Mouse (Mus musculus) hindbrain, embryonic 13.5 days (tissue): ENCODE data around the gene Fcho1. TPM values are rescaled to one million over a fixed set of nuclear protein-coding genes. Genes with fewer than 3 reads are reported as not detected.
A peak's percentile ranks its signal among the peaks of the same experiment; 100 is the strongest.
"Not testable (repeated sequence)": the region's sequence is repeated elsewhere in the genome, so short reads cannot be mapped to it uniquely, and the experiment has no call there.

Source experiments
- ATAC-seq: fragments of 200-750 bp; cut with Nextera tagmentation; 2 replicates; pipeline ENCODE4 v1.8.0; 2017; ENCODE audit warnings: moderate TSS enrichment; ENCODE audit not compliant: low FRiP score
- H3K27ac ChIP-seq: fragments of 300-500 bp; sonication (generic); 2 replicates; pipeline ENCODE4 v1.5.1; 2015; ENCODE audit warnings: inconsistent platforms, mild to moderate bottlenecking, moderate library complexity
- H3K27me3 ChIP-seq: fragments of 300-500 bp; sonication (generic); 2 replicates; pipeline ENCODE4 v1.6.1; 2015; ENCODE audit warnings: mild to moderate bottlenecking, inconsistent platforms
- H3K36me3 ChIP-seq: fragments of 300-500 bp; sonication (generic); 2 replicates; pipeline ENCODE4 v1.6.1; 2015; ENCODE audit warnings: mild to moderate bottlenecking, inconsistent platforms
- H3K4me1 ChIP-seq: fragments of 300-500 bp; sonication (generic); replicated peaks from 2 replicates; pipeline ENCODE4 v1.6.1; 2015; ENCODE audit warnings: inconsistent platforms
- H3K4me2 ChIP-seq: fragments of 300-500 bp; sonication (generic); 2 replicates; pipeline ENCODE4 v1.6.1; 2015; ENCODE audit warnings: inconsistent platforms, mild to moderate bottlenecking, moderate library complexity
- H3K4me3 ChIP-seq: fragments of 300-500 bp; sonication (generic); 2 replicates; pipeline ENCODE4 v1.5.1; 2015; ENCODE audit warnings: mild to moderate bottlenecking, inconsistent platforms
- H3K9ac ChIP-seq: fragments of 300-500 bp; sonication (generic); 2 replicates; pipeline ENCODE4 v1.6.1; 2015; ENCODE audit warnings: mild to moderate bottlenecking, inconsistent platforms
- H3K9me3 ChIP-seq: fragments of 300-500 bp; sonication (generic); 2 replicates; pipeline ENCODE4 v1.6.1; 2016; ENCODE audit warnings: inconsistent platforms
- WGBS: fragments of 180-500 bp; shearing (Covaris S2); methylation state at CpG from one replicate; pipeline ENCODE4 v1.1.7; 2015; 5-methylcytosine and 5-hydroxymethylcytosine counted together
- polyA plus RNA-seq: library from polyadenylated mRNA; unstranded; fragments of >200 nt; fragmentation: Nextera tagmentation; extraction: Ambion mirVana; gene quantifications from 2 replicates; pipeline ENCODE4 v1.2.1, GENCODE M21; 2015

Fcho1 gene
- 62.2 and 68.2 TPM in 2 replicates for polyA plus RNA-seq

DNA sequence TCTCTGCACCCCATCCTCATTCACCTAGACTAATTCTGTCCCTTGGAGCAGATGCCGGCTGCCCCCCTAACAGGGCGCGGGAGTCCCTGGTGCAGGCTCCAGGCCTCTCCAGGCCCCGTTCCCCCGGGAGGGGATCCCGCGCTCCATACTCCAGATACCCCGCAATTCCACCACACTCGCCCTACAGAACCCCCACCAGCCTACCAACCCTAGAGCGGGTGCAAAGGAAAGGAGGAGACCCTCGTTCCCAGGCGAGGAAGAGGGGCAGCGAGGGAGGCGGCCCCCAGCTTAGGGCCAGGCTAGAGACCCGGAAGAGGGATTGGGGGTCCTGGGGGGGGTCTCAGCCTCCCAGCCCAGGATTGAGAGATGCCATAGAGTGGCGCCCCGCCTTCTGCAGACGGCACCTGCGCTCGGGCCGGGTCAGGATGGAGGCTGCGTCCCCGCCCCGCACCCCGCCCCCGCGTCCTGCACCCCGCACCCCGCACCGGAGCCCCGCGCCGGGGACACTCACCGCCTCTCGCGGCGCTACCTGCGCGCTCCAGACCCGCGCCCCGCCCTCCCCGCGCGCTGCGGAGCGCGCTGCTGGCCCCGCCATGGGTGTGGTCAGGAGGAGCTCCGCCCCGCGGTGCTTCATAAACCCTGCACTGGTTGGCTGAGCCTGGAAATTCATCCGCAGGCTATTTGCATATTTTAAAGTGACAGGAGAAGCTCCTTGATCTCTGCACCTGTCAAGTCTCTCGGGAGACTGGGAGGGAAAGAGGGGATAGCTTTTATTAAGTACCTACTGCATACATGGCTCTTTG is at the start of gene Fcho1:
Gene Fcho1, minus strand, starts transcription at position 595 of the 803 bp plus-strand sequence.
- WGBS = under 1% methylated on average over 37 of the region's 54 CpGs
- Histone ChIP-seq H3K27ac (peak within 1 kb of the TSS; percentile 66), H3K4me3 (peak within 1 kb of the TSS; percentile 77), H3K9me3 (no peaks in the 10 kb centered on the region), H3K27me3 (peaks cover 3% of the 10 kb centered on the region; the same call in 1 of the 2 replicates), H3K4me2 (peak within 1 kb of the TSS; percentile 82), H3K4me1 (peaks cover 63% of the 10 kb centered on the region), H3K36me3 (no peaks in the 10 kb centered on the region), H3K9ac (peak within 1 kb of the TSS; percentile 91)
- peak; percentile 83 for ATAC-seq

DNA sequence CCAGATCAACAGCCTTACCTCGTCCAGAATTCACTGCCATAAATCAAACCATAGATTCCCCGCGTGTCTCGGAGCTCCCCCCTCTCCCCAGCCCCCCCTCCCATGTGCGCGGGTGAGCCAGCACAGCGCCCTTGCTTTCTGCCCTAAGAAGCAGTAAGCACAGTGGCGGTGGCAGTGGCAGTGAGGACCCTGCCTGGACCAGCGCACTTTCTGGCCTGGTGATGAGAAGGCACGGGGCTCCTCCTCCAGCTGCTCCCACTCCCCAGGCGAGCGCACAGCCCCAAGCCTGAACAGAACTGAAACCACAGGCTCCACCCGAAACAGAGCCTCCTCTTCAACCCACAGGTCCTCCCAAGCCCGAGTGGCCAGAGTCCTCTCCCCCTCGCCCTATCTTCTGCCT is 45.8 kb upstream of the Fcho1 start:
- no peak overlapping the region for H3K4me2 ChIP-seq
- no peak for ATAC-seq
- no peaks in the 10 kb centered on the region for H3K36me3 ChIP-seq
- H3K4me3 ChIP-seq = no peak overlapping the region
- WGBS = 88% methylated on average over 12 of the region's 15 CpGs
- H3K4me1 ChIP-seq = no peaks in the 10 kb centered on the region
- H3K9me3 ChIP-seq = peaks cover 12% of the 10 kb centered on the region; the same call in 1 of the 2 replicates
- H3K27me3 ChIP-seq = no peaks in the 10 kb centered on the region
- H3K27ac ChIP-seq = no peak overlapping the region
- H3K9ac ChIP-seq = no peak overlapping the region

DNA sequence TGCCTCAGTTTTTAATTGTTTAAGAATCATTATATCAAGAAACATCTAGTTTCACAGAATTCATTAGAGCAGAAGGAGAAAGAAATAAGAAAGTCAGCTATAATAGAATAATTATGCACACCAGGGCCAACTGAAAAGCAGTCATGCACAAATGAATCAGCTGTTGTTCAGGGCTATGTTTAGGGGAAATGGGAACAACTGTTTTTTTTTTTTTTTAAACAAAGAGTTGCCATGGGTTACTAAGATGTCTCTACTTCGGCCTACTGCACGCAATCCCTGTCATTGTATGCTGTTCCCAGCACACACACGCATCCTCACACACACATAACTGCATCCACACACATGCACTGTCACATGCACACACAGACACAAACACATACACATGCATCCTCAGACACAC is 33.3 kb upstream of the Fcho1 start:
- H3K4me1 ChIP-seq = no peaks in the 10 kb centered on the region
- H3K9me3 ChIP-seq = no peaks in the 10 kb centered on the region
- no peaks in the 10 kb centered on the region for H3K36me3 ChIP-seq
- H3K9ac ChIP-seq = no peak overlapping the region
- no peak overlapping the region for H3K4me3 ChIP-seq
- H3K27ac ChIP-seq = no peak overlapping the region
- no peak for ATAC-seq
- no peak overlapping the region for H3K4me2 ChIP-seq
- 23% methylated on average over 3 of the region's 3 CpGs for WGBS
- H3K27me3 ChIP-seq = no peaks in the 10 kb centered on the region

DNA sequence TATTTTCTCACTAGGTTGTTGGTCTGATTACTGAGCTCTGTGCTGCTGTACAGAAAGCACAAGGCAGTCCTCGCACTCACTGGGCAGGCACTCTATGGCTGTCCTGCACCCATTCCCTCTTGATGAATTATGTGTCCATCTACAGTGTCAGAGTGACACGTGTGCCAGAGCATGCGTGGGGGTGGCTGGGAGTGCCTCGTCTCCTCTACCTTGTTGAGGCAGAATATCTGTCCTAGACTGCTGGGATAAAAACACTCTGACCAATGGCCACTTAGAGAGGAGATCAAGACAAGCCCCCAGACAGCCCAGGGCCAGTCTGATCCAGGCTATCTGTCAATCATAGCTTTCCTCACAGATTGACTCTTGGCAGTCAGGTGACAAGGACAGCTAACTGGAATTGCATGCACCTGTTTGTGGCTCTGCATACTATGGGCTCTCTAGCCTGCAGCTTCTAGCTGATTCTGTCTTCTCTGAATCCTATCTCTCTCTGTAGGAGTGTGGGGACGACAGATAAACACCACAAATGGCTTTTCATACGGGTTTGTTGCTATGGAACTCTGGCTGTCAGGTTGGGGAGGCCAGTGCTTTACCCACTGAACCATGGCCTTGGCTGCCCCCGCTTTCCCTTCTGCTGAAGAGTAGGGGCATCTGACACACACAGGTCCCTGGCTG is 27.5 kb upstream of the Fcho1 start:
- not testable (repeated sequence) for H3K4me2 ChIP-seq, ATAC-seq, H3K9ac ChIP-seq, H3K27me3 ChIP-seq, H3K4me3 ChIP-seq, H3K9me3 ChIP-seq, H3K4me1 ChIP-seq, H3K27ac ChIP-seq, H3K36me3 ChIP-seq
- 70% methylated on average over 7 of the region's 7 CpGs for WGBS

DNA sequence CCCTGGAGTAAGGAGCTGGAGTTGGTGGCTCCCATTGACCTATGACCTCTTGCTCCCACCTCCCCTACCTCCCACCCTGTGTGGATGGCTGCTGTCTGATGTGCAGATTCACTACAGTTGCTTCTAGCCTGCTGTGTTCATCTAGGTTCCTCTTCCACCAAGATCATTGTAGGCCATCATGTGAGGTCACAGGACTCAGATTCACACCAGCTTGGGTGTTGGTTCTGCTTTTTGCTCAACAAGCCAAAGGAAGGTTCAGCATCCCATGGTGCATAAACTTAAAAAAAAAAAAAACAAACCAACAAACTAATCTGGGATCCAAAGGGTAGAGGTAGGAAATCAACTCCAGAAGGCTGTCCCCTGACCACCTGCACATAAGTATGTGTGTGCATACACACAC is 26.7 kb upstream of the Fcho1 start:
- not testable (repeated sequence) for ATAC-seq, H3K4me3 ChIP-seq, H3K9me3 ChIP-seq, H3K4me2 ChIP-seq, H3K9ac ChIP-seq, H3K36me3 ChIP-seq, H3K27me3 ChIP-seq, H3K4me1 ChIP-seq, H3K27ac ChIP-seq

DNA sequence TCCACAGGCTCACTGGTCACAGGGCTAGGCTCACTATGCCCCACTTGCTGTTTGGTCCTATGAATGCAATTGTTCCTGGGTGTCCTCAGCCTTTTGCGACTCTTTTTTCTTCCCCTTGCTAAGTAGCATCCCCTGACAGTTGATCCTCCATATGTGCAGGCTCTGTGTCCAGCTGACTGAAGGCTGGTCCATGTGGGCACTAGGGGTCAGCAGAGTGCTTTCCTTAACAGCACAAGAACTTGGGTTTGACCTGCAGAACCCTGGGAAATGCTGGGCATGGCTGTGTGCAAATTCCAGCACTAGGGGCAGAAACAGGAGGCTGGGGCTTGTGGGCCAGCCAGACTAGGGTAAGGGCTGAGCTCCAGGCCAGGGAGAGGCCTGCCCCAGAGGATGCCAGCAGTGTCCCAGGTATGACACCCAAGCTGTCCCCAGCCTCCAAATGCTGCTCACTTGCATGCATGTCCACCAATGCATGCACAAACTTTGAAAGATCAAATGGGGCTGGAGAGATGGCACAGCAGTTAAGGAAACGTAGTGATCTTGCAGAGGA is 25.9 kb upstream of the Fcho1 start:
- not testable (repeated sequence) for H3K27ac ChIP-seq, H3K27me3 ChIP-seq, H3K36me3 ChIP-seq, H3K4me2 ChIP-seq, H3K4me1 ChIP-seq, H3K4me3 ChIP-seq, H3K9ac ChIP-seq, ATAC-seq, H3K9me3 ChIP-seq
- 63% methylated on average over 2 of the region's 2 CpGs for WGBS

DNA sequence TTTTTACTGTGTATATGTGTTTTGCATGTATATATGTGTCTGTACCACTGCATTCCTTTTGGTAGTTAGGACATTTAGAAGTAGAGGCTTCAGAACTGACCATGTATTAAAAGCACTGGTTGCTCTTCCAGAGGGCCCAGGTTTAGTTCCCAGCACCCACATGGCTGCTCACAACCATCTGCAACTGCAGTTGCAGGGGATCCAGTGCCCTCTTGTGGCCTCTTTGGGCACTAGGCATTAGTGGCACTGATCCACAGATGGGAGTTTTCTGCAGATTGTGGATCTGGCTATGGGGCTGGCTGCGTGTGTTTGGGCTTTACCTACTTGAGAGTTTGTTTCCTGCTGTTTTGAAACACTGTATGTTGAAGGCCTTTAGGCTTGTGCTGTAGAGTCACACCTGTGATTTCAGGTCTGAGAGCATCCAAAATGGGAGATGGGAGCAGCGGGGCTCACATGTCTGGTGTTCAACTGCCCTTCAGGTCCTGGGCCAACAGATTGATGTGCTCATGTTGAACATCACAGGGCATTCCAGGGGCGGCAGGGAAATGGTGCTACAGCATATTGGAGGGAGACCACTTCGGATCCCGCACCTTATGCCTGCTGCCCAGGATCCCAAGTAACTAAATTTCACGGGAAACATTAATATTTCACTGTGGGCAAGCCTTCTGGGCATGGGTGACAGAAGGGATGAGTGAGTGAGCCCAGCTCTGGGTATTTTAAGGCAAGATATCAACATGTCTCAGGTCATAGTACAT is 24.0 kb upstream of the Fcho1 start:
- not testable (repeated sequence) for H3K27ac ChIP-seq, H3K4me3 ChIP-seq, H3K4me1 ChIP-seq, H3K4me2 ChIP-seq, ATAC-seq, H3K9ac ChIP-seq, H3K27me3 ChIP-seq, H3K36me3 ChIP-seq, H3K9me3 ChIP-seq
- 84% methylated on average over 6 of the region's 6 CpGs for WGBS

DNA sequence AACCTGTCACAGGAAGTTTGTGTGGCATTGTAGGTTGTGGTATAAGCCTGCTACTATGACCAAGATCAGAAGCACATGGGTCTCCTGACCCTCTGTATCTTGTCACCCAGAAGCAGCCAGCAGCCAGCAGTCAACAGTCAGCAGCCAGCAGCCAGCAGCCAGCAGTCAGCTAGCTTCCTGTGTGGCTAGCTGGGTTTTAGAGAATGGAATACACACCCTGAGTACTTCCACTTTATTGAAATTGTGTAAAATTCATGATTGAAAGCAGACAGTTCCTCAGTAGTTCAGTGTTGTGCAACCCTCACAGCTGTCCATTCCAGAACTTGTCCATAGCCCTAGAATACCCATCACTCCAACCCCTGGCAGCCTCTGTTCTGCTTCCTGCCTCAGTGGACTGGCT is 21.6 kb upstream of the Fcho1 start:
- not testable (repeated sequence) for H3K9ac ChIP-seq, H3K9me3 ChIP-seq, ATAC-seq, H3K36me3 ChIP-seq, H3K4me2 ChIP-seq, H3K27me3 ChIP-seq, H3K4me3 ChIP-seq, H3K4me1 ChIP-seq, H3K27ac ChIP-seq

DNA sequence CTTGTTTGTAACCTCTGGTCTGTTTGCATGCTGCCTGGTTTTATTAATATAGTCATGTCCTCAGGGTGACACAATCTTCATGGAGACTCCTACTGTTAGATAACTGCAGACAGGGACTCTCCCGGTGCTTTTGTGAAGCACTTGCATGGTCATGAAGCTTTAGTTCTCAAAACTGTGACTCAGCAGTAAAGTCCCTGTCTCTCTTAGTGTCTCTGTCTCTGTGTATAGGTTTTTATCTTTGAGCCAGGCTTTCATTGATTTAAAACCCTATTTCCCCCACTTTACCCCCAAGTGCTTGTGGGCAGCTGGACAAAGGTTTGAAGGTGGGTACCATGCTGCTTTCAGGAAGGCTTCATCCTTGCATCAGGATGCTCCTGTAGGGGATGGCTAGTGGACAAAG is 19.8 kb upstream of the Fcho1 start:
- Histone ChIP-seq H3K36me3 (no peaks in the 10 kb centered on the region), H3K4me3 (no peak overlapping the region), H3K4me2 (no peak overlapping the region), H3K27me3 (0 out of 2 replicates have a peak, but pooled peaks cover 11% of the 10 kb centered on the region), H3K4me1 (peaks cover 8% of the 10 kb centered on the region), H3K27ac (no peak overlapping the region), H3K9ac (no peak overlapping the region), H3K9me3 (no peaks in the 10 kb centered on the region)
- no peak for ATAC-seq
- 83% methylated on average over 1 of the region's 1 CpGs for WGBS

DNA sequence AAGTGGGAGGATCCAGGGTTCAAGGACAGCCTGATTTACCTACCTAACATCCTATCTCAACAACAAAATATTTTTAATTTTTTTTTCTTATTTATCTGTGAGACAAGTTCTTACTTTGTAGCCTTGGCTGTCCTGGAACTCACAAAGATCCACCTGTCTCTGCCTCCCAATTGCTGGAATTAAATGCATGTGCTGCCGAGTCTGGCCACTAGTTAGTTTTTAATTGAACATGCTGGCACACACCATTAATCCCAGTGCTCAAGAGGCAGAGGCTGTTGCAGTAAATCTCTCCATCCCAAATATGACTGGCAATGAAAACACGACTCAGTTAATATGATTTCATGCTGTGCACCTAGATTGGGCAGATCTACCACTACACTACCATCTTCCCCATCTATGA is 17.3 kb upstream of the Fcho1 start:
- no peaks in the 10 kb centered on the region for H3K36me3 ChIP-seq
- H3K9me3 ChIP-seq = no peaks in the 10 kb centered on the region
- ATAC-seq = no peak
- no peak overlapping the region for H3K27ac ChIP-seq
- no peak overlapping the region for H3K4me3 ChIP-seq
- peaks cover 8% of the 10 kb centered on the region for H3K4me1 ChIP-seq
- no peak overlapping the region for H3K9ac ChIP-seq
- H3K4me2 ChIP-seq = no peak overlapping the region
- 66% methylated on average over 2 of the region's 2 CpGs for WGBS
- 0 out of 2 replicates have a peak, but pooled peaks cover 11% of the 10 kb centered on the region for H3K27me3 ChIP-seq

DNA sequence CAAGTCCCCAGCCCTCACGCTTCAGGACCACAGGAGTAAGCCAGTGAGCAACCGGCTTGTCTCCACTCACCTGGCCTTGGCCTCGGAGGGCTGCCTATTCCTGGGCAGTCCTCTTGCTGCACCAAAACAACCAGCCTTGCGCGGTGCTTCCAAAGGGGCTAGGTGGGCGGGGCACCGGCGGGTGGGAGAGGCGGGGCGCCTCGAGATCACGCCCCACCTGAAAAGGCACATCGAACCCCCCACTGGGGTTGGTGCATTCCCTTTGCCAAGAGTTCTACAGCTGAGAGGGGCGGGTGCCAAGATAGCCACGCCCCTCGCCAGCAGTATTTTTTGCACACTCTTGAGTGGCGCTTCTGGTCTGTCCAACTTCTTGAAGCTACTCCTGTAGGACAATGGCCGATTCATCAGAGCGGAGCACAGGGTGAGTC is 16.2 kb upstream of the Fcho1 start:
- peak overlapping the region; percentile 51 for H3K4me2 ChIP-seq
- no peak overlapping the region for H3K27ac ChIP-seq
- WGBS = 6% methylated on average over 19 of the region's 19 CpGs
- peak overlapping the region; percentile 28 for H3K4me3 ChIP-seq
- H3K4me1 ChIP-seq = peaks cover 8% of the 10 kb centered on the region
- 0 out of 2 replicates have a peak, but pooled peaks cover 11% of the 10 kb centered on the region for H3K27me3 ChIP-seq
- peak; percentile 54; the same call in 1 of the 2 replicates for ATAC-seq
- no peaks in the 10 kb centered on the region for H3K36me3 ChIP-seq
- H3K9me3 ChIP-seq = no peaks in the 10 kb centered on the region
- H3K9ac ChIP-seq = no peak overlapping the region

DNA sequence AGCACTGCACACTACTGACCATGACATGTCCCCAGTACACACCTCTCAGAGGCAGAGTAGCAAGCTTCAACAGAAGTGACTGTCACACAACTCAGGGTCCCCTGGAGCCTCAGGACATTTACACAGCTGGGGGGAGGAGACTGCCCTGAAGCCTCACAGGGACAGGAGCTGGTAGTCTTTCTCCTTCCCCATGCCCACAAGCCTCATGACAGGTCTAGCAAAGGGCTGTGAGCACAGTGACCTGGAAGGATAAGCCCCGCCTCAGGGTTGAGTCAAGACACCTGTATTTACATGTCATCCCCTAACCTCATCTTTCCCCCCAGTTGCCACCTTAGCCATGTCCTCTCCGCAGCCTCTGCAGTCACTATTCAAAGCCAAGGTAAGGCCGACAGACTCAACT is 15.7 kb upstream of the Fcho1 start:
- H3K4me2 ChIP-seq = peak overlapping the region; percentile 51
- H3K4me1 ChIP-seq = peaks cover 8% of the 10 kb centered on the region
- H3K4me3 ChIP-seq = no peak overlapping the region
- H3K36me3 ChIP-seq = no peaks in the 10 kb centered on the region
- ATAC-seq = no peak
- H3K27ac ChIP-seq = no peak overlapping the region
- no peak overlapping the region for H3K9ac ChIP-seq
- H3K27me3 ChIP-seq = 0 out of 2 replicates have a peak, but pooled peaks cover 11% of the 10 kb centered on the region
- 35% methylated on average over 3 of the region's 3 CpGs for WGBS
- H3K9me3 ChIP-seq = no peaks in the 10 kb centered on the region
